8 mouse cellular contexts compared by ENCODE assay signal in genomic region chr2:4562373-4562772, GRCm38 (mm10).
A peak's percentile ranks its signal among the peaks of the same experiment; 100 is the strongest.
DNase-seq lines count a peak whose midpoint lies in the region; ATAC-seq lines count a peak whose summit lies in the region.

No protein-coding gene starts in this region.

- DNase-seq in lung, postnatal 36 days = no peak
- no peak for DNase-seq in forebrain, embryonic 11.5 days (ENCODE audit: low spot score)
- DNase-seq in gastrocnemius, postnatal 4 days (ENCODE audit: low spot score in 2 of 2) = no peak
- DNase-seq in kidney, adult 9 months = no peak

- 66% methylated on average over 3 of the region's 3 CpGs for WGBS in lung, embryonic 16.5 days
- 78% methylated on average over 3 of the region's 3 CpGs for WGBS in forebrain, embryonic 11.5 days
- 43% methylated on average over 3 of the region's 3 CpGs for WGBS in limb, embryonic 12.5 days
- 80% methylated on average over 3 of the region's 3 CpGs for WGBS in neural tube, embryonic 14.5 days

- no peaks in the 10 kb centered on the region for H3K9me3 ChIP-seq in lung, embryonic 16.5 days (ENCODE audit: control insufficient read depth, low read length)
- H3K9me3 ChIP-seq in forebrain, embryonic 11.5 days (ENCODE audit: control insufficient read depth, low read length) = no peaks in the 10 kb centered on the region
- H3K9me3 ChIP-seq in limb, embryonic 12.5 days = no peaks in the 10 kb centered on the region
- no peaks in the 10 kb centered on the region for H3K9me3 ChIP-seq in neural tube, embryonic 14.5 days (ENCODE audit: control insufficient read depth, low read length)

- peaks cover 57% of the 10 kb centered on the region for H3K4me1 ChIP-seq in lung, embryonic 16.5 days (replicated peaks; ENCODE audit: control insufficient read depth, insufficient read depth, low read length)
- H3K4me1 ChIP-seq in forebrain, embryonic 11.5 days (replicated peaks; ENCODE audit: control insufficient read depth, insufficient read depth, low read length) = peaks cover 17% of the 10 kb centered on the region; the same call in 1 of the 2 replicates
- H3K4me1 ChIP-seq in limb, embryonic 12.5 days (replicated peaks) = peaks cover 77% of the 10 kb centered on the region
- H3K4me1 ChIP-seq in neural tube, embryonic 14.5 days (ENCODE audit: control insufficient read depth, insufficient read depth, low read length) = peaks cover 18% of the 10 kb centered on the region

- peak overlapping the region; percentile 48 for H3K27ac ChIP-seq in lung, embryonic 16.5 days (ENCODE audit: low read length)
- no peak overlapping the region for H3K27ac ChIP-seq in forebrain, embryonic 11.5 days (ENCODE audit: low read depth, low read length)
- peak overlapping the region; percentile 59; the same call in 1 of the 2 replicates for H3K27ac ChIP-seq in limb, embryonic 12.5 days
- H3K27ac ChIP-seq in neural tube, embryonic 14.5 days (ENCODE audit: low read depth, low read length) = no peak overlapping the region

- no peak for ATAC-seq in lung, embryonic 16.5 days (ENCODE audit: low read depth)
- ATAC-seq in forebrain, embryonic 11.5 days (replicated peaks; ENCODE audit: low FRiP score) = no peak
- no peak for ATAC-seq in limb, embryonic 12.5 days (ENCODE audit: insufficient number of reproducible peaks, insufficient read depth, low FRiP score, low TSS enrichment, low read depth)
- no peak for ATAC-seq in neural tube, embryonic 14.5 days (ENCODE audit: low read depth)
- ATAC-seq in inflammation-experienced regulatory T-cells, adult 6 months = no peak

- H3K36me3 ChIP-seq in lung, embryonic 16.5 days (ENCODE audit: control insufficient read depth, insufficient read depth, low read length) = peaks cover 8% of the 10 kb centered on the region
- H3K36me3 ChIP-seq in forebrain, embryonic 11.5 days (ENCODE audit: control insufficient read depth, insufficient read depth, low read length) = peaks cover 9% of the 10 kb centered on the region; the same call in 1 of the 2 replicates
- H3K36me3 ChIP-seq in limb, embryonic 12.5 days = peaks cover 45% of the 10 kb centered on the region
- H3K36me3 ChIP-seq in neural tube, embryonic 14.5 days (ENCODE audit: control insufficient read depth, insufficient read depth, low read length) = peaks cover 13% of the 10 kb centered on the region

- H3K27me3 ChIP-seq in lung, embryonic 16.5 days (ENCODE audit: control insufficient read depth, insufficient read depth, low read depth, low read length) = no peaks in the 10 kb centered on the region
- H3K27me3 ChIP-seq in forebrain, embryonic 11.5 days (ENCODE audit: control insufficient read depth, insufficient read depth, low read length) = no peaks in the 10 kb centered on the region
- no peaks in the 10 kb centered on the region for H3K27me3 ChIP-seq in limb, embryonic 12.5 days
- H3K27me3 ChIP-seq in neural tube, embryonic 14.5 days (ENCODE audit: control insufficient read depth, insufficient read depth, low read length) = no peaks in the 10 kb centered on the region

- peak overlapping the region; percentile 88 for H3K4me2 ChIP-seq in lung, embryonic 16.5 days (ENCODE audit: low read depth, low read length)
- H3K4me2 ChIP-seq in forebrain, embryonic 11.5 days (ENCODE audit: low read depth, low read length, severe bottlenecking) = peak overlapping the region; percentile 65
- peak overlapping the region; percentile 63 for H3K4me2 ChIP-seq in limb, embryonic 12.5 days
- H3K4me2 ChIP-seq in neural tube, embryonic 14.5 days (ENCODE audit: low read depth, low read length) = peak overlapping the region; percentile 59

- H3K9ac ChIP-seq in lung, embryonic 16.5 days (ENCODE audit: low read length) = peak overlapping the region; percentile 27
- no peak overlapping the region for H3K9ac ChIP-seq in forebrain, embryonic 11.5 days (ENCODE audit: low read length)
- H3K9ac ChIP-seq in limb, embryonic 12.5 days (replicated peaks) = 0 out of 2 replicates have a peak overlapping the region, but pooled peaks have one; percentile 9
- H3K9ac ChIP-seq in neural tube, embryonic 14.5 days (replicated peaks; ENCODE audit: low read depth, low read length) = no peak overlapping the region

- H3K4me3 ChIP-seq in lung, embryonic 16.5 days (ENCODE audit: low read length) = peak overlapping the region; percentile 71
- peak overlapping the region; percentile 45 for H3K4me3 ChIP-seq in forebrain, embryonic 11.5 days (ENCODE audit: low read depth, low read length)
- peak overlapping the region; percentile 49 for H3K4me3 ChIP-seq in limb, embryonic 12.5 days (replicated peaks)
- no peak overlapping the region for H3K4me3 ChIP-seq in neural tube, embryonic 14.5 days (ENCODE audit: low read depth, low read length)

Comparison
In these comparisons a context has a peak if more than half of its experiments do, and no peak if none do; other contexts are left out.
1. H3K27ac ChIP-seq: peak in lung, embryonic 16.5 days (single experiment) and limb, embryonic 12.5 days (single experiment); none in forebrain, embryonic 11.5 days (single experiment) and neural tube, embryonic 14.5 days (single experiment).
2. H3K9ac ChIP-seq: peak in lung, embryonic 16.5 days (single experiment) and limb, embryonic 12.5 days (single experiment); none in forebrain, embryonic 11.5 days (single experiment) and neural tube, embryonic 14.5 days (single experiment).
3. Peak in every context shown above with its lines, with median percentiles within 50 percentile points of each other: H3K4me2 ChIP-seq.